Mouse (Mus musculus): ENCODE data around the gene D10Wsu102e.

- TF ChIP-seq POLR2A (IDR thresholded peaks at IDR 0.05; ENCODE audit: insufficient read depth, low read depth, low read length) (no peak), CTCF (IDR thresholded peaks at IDR 0.05; ENCODE audit: insufficient read depth, low read depth, low read length) (no peak)
Measured at GRCm38 (mm10) chr10:83508962-83509660, 149.1 kb downstream of the D10Wsu102e start.

Measured in olfactory bulb, adult 2 months (tissue).